Mouse (Mus musculus) liver, postnatal 0 days (tissue): Measurements from ENCODE around the gene Cs.

Experiments
- CTCF ChIP-seq: sonication (generic); IDR thresholded peaks from 2 replicates; pipeline ENCODE4 v1.5.1; 2016; ENCODE audit warnings: antibody characterized with exemption, low read depth
- EP300 ChIP-seq: IDR thresholded peaks from 2 replicates; pipeline ENCODE4 v1.6.1; 2016; ENCODE audit warnings: antibody characterized with exemption, low read depth, mild to moderate bottlenecking

DNA sequence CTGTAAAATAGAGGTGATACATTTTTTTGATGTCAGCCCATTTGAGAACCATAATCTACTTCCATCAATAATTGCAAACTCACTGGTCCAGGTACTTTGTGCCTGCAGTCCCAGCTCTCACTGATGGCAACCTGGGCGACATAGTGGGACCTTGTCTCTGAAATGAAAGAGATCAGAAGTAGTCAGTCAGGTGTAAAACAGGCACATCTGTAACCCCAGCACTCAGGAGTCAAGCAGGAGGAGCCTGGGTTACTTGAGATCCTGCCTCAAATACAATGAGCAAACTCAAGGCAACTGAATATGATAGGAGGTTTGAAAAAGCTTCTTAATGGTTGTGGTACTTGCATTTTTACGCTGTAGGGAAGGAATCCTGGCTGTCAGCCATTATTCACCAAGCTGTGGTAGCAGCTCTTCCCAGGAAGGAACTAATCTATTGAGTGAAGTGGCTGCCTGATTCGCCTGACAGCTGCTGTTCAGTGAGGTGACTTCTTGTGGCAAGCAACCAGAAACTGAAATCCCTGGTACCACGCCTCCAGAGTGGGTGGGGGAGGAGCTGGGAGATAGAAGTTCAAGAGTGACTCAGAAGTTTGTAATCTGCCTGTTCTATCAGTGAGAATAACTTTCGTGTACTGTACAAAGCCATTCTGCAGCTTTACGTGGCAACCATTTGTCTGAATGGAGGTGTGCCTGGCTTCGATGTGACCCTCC is 7.2 kb downstream of the Cs start:
- TF ChIP-seq CTCF (no peak), EP300 (0 out of 2 replicates have a peak, but pooled peaks have one; percentile 23)
